Mouse (Mus musculus): Measurements from ENCODE around the gene Eef1akmt3.

Gene Eef1akmt3

DNA sequence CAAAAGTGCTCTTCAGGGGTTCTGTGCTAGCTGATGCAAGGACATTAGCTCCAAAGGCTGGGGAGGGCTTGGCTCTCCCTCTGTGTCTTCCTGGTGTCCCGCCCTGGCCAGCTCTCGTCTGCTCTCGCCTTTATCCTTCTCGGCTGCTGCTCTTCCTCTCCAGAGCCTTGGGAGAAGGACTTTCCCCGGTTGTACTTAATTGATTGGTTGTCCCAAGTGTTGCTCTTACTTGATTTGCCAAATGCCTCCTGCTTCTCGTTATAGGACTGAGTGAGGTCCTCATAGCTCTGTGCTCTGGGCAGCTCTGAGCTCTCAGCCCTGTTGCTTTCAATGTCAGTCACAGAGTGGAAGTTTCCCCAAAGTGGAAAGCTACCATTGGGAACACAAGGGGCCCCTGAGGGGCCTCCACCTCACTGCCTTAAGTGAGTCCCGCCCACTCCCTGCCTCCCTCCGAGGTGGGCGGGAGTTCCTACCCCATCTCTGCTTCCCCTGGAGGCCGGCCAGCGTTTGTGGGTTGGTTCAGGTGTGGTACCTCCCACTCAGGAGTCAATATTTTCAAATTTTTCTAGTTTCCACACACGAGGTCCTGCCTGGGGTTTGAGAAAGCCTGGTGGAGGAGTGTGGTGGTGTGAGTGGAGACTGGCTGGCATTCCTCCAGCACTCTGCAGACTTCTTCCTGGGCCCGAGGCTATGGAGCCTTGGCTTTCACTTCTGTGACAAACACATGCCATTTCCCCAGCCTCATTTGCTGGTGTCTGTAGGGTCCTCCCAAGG lies 43.8 kb downstream of the Eef1akmt3 start:
- DNase-seq = no peak

DNA sequence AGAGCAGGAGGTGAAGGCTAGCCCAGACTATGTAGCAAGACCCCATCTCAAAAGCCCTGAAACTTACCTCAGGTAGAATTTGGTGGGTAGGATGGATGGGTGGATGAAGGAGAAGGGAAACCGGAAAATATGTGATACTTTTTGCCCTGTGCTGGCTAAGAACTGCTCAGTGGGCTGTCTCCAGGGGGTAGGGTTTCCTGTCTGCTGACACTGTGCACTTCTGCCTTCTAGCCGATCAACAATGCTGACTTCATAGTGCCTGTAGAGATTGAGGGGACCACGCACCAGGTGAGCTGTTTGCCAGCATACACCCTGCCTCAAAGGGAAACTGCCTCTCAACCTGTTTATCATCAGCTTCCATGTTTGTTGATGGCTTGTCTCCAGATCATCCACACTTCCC lies 47.7 kb downstream of the Eef1akmt3 start:
- no peak for DNase-seq

DNA sequence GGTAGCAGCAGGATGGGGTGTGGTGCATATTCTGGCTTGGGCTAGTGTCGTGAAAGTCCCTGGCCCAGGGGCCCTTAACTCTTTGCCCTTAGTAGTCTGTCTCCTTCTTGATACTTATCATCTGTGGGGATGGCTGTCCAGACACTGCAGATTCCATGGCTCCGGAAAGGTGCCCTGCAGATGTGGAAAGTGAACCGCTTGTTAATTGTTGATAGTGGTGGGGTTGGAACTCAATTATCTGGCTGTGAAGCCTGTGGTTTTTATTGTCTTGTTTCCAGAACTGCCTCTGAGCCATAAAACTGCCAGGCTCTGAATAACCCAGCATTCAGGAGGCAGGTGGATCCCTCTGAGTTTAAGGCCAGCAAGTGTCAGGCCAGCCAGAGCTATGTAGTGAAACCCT lies 49.6 kb downstream of the Eef1akmt3 start:
- DNase-seq = no peak

DNA sequence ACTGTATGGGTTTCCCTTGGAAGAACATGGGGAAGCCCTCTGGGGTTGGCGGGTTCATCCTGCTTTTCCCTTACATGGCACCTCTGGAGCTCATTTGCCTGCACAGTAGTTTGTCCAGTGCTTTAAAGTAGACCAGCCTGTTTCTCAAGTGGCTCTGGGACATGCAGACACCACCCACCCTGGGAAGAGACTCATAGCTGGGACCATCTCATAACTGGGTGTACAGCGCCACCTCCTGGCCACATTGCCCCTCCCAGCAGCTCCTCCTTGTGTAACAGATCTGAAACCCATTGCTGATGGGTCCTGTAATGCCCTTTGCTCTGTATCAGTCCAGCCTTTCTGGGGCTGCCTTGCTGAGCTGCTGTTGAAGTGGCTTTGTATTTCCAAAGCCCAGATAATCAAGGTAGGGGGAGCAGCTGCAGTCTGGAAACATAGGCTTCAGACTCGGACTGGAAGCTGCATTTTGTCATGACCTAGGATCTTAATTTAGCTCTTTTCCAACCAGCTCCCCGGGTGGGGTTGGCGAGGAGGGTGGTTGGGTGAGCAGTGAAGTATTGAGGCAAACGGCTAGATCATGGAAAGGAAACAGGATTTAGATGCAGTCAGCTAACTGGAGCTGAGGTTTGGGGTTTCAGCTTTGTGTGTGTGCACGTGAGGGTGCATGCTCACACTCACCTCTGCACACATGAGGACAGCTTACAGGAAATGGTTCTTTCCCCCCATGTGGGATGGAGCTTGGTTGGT lies 50.8 kb downstream of the Eef1akmt3 start:
- peak; percentile 92 for DNase-seq

DNA sequence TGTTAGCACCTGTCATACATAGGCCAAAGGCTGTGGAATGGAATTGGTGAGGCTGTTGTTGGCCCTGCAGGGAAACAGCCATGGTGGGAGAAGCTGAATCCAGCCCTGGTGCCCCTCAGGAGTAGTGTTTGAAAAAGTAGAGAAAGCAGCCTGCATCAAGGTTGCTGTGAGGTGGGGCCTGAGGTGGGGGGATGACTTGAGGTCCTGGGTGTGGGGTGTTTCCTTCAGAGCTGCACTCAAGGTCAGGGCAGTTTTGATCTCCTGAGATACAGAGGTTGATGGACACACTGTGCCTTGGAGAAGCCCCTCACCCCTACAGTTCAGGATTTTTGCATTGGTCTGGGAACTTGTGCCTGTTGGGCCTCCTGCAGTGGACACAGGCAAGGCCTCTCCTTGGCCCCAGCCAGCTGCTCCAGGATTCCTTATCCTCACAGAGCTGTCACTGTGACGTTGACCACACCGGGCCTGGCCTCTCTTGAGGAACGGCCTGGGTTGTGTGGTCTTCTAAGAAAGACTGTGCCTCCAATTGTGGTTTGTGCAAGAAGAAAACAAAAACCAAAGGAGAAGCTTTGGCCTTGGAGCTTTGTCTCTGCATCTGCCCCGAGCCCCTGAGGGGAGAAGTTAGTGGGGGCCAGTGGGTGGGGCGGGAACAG lies 52.7 kb downstream of the Eef1akmt3 start:
- DNase-seq = no peak

DNA sequence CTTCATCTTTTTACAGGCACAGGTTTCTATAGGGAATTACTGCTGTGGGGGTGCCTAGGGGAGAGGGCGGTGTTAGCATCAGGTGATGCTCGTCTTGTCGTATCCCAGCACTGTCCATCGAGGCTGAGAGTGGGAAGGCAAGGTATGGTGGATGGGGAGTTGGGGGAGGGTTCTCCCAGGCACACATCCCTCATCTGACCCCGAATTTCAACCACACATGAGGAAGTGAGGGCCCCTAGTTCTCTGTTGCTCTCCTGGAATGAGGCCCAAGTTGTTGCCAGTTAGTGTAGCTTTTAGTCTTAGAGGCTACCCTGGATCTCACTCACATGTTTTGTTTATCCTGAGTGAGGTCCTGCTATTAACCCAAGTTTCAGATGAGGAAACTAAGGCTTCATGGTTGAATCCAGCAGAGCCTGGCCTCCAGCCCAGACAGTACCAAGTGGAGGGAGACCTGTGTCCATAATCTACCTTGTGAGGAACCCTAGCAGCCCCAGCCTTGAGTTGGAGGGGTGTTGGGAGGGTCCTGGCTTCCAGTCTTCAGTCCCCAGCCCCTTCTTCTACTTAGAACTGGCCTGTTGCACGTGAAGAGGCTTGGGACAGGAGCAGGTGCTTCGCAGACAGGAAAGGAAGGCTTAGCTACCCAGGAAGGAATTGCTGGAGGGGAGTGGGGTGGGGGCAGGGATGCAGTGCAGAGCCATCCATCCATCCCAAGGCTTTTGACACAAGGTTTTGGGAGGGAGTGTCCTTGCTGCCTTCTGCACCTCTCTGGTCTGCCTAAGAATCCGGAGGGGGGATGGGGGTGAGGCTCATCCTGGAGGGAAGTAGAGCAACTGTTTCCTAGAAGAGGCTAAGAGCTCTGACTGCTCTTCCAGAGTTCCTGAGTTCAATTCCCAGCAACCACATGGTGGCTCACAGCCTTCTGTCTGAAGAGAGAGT lies 53.9 kb downstream of the Eef1akmt3 start:
- DNase-seq = no peak

DNA sequence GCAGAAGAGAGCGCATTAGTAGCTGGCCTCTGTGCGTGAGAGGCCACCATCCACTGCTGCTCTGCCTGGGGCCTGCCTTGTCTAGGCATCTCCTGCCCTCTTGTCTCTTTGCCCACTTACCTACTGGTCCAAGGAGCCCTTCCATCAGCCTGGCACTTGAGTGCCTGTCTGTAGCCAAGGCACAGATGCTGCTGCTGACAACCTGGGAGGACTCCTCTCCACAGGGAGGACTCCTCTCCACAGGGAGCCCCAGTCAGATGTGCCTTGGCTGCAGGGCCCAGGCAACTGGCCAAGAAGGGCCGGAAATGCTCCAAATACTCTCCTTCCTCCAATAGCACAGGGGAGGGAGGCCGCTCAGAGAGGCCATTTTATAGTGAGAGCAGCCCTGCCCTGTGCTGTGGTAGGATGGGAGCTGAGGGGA lies 54.8 kb downstream of the Eef1akmt3 start:
- peak; percentile 89 for DNase-seq

DNA sequence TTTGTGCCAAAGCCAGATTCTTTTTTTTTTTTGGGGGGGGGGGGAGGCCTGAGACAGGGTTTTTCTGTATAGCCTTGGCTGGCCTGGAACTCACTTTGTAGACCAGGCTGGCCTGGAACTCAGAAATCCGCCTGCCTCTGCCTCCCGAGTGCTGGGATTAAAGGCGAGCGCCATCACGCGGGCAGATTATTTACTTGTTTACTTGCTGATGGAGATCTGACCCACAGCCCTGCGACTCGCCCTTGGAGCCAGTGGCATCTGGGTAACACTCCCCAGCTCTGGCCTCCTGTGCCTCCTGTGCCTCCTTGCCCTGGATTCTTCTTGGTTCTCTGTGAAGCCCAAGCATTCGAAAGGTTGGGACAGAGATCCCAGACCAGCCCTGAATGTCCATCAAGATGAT lies 55.7 kb downstream of the Eef1akmt3 start:
- no peak for DNase-seq

DNA sequence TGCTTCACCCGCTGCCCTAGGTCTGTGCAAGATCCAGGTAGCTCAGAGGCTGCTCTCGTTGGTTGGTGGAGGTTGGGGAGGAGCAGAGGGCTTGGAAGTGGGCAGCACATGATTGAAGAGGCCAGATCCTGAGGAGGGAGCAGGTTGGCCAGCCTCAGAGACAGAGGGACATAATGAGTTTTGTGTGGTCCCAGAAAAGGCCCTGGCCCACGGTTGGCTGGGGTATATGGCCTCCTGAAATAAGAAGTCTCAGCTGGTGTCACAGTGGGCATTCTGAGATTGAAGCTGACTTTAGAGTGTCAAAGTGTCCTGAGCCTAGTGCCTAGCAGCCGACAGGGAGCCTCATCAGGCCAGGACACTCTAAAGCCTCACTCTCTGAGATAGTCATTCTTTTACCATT lies 56.2 kb downstream of the Eef1akmt3 start:
- no peak for DNase-seq

DNA sequence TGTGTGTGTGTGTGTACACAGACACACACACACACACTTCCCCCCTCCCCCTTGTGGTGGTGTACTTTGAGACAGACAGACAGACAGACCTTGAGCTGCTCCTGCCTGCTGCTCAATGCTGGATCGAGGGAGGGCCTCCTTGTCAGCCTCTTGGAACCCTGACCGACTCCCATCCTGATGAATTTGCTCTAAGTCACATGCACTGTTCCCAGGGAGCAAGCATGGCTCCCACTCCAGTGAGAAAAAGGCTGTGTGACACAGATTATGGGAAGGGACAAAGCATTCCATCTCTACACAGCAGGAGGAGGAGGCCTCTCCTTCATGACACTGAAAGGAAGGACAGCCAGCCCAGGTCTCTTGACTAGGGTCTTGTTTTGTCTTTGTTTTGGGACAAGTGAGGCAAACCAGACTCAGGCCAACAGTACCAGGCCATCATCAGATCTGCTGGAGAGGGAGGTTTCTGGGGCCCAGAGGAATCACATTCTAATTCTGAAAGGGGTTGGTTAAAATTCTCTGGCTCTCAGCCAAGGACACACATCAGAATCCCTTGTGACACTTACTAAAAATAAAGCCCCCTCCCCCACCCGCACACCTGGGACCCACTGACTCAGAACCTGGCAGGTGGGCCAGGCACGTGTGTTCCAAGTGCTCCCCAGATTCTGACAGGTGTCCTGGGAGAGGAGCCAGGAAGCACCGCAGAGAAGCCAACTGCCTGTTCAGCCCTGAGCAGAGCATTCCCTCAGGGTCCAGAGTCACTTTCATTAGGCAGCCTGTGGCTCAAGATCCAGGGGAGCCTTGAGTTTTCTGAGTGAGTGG lies 56.9 kb downstream of the Eef1akmt3 start:
- DNase-seq = no peak

DNA sequence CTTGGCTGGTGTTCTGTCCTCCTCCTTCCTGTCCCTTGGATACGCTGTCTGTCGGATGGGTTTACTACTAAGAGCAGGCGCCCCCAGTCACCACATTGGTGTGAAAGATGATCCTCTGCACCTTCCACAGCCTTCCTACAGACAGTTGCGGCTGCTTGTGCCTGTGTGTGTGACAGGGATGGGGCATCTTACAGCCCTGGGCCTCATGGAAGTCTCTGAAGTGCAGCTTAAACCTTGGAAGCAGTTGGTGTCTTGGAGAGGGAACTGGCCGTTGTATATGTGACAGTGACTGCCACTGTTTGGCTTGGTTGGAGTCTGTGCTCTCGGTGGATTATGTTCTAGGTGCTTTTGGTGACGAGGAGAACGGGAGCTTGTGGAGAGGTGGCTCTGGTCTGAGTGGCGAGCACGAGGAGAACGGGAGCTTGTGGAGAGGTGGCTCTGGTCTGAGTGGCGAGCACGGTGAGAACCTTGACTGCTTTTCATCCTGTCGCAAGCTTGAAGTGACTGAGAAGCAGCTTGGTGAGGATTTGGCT lies 58.1 kb downstream of the Eef1akmt3 start:
- DNase-seq = no peak

DNA sequence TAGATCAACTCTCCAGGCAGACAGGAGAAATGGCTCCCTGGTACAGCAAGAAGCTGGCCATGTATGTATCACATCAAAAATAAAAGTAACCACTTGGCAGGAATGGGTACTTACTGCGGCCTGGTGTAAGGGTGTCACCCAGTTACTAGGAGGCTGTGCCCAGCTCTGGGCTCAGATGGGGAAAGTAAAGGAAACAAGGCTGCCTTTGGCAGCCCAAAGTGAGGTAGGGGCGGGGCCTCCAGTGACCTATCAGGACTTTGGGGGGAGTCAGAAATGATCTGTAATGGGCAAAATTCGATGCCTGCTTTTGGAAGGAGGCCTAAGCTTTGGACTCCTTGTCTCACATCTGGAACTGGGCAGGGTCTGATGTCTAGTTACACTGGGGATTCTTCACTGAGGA lies 59.6 kb downstream of the Eef1akmt3 start:
- DNase-seq = no peak

All from lung, postnatal 14 days (tissue).